Mouse (Mus musculus) limb, embryonic 14.5 days (tissue): Measurements from ENCODE around the gene Pom121l2. TPM values are rescaled to one million over a fixed set of nuclear protein-coding genes. Genes with fewer than 3 reads are reported as not detected.

ENCODE experiments used
- ATAC-seq: fragments of 200-750 bp; cut with Nextera tagmentation; 2 replicates; pipeline ENCODE4 v1.8.0; 2017; ENCODE audit warnings: low read depth, moderate number of reproducible peaks, moderate TSS enrichment; ENCODE audit not compliant: low FRiP score
- DNase-seq: peaks from one replicate; pipeline ENCODE4 v3.0.0-alpha.2; 2015; ENCODE audit warnings: low spot score
- H3K27ac ChIP-seq: fragments of 300-500 bp; sonication (generic); replicated peaks from 2 replicates; pipeline ENCODE4 v1.5.1; 2014; ENCODE audit warnings: low read depth, mild to moderate bottlenecking, low read length, moderate library complexity, mixed read lengths
- H3K27me3 ChIP-seq: fragments of 300-500 bp; sonication (generic); 2 replicates; pipeline ENCODE4 v1.6.1; 2014; ENCODE audit warnings: low read length, mixed read lengths; ENCODE audit not compliant: control insufficient read depth, insufficient read depth
- H3K36me3 ChIP-seq: fragments of 300-500 bp; sonication (generic); 2 replicates; pipeline ENCODE4 v1.6.1; 2014; ENCODE audit warnings: mild to moderate bottlenecking, low read length, moderate library complexity, mixed read lengths; ENCODE audit not compliant: control insufficient read depth, insufficient read depth
- H3K4me1 ChIP-seq: fragments of 300-500 bp; sonication (generic); 2 replicates; pipeline ENCODE4 v1.6.1; 2014; ENCODE audit warnings: antibody characterized with exemption, low read length, mixed read lengths; ENCODE audit not compliant: control insufficient read depth, insufficient read depth
- H3K4me2 ChIP-seq: fragments of 300-500 bp; sonication (generic); replicated peaks from 2 replicates; pipeline ENCODE4 v1.6.1; 2014; ENCODE audit warnings: low read depth, mild to moderate bottlenecking, low read length, moderate library complexity; ENCODE audit not compliant: severe bottlenecking
- H3K4me3 ChIP-seq: fragments of 300-500 bp; sonication (generic); replicated peaks from 2 replicates; pipeline ENCODE4 v1.5.1; 2014; ENCODE audit warnings: low read length
- H3K9ac ChIP-seq: fragments of 300-500 bp; sonication (generic); 2 replicates; pipeline ENCODE4 v1.6.1; 2014; ENCODE audit warnings: mild to moderate bottlenecking, low read depth, low read length, moderate library complexity; ENCODE audit not compliant: severe bottlenecking
- H3K9me3 ChIP-seq: fragments of 300-500 bp; sonication (generic); 2 replicates; pipeline ENCODE4 v1.6.1; 2016; ENCODE audit warnings: low read length; ENCODE audit not compliant: control insufficient read depth
- POLR2A ChIP-seq: fragments of 200-500 bp; IDR thresholded peaks from 2 replicates; pipeline ENCODE4 v1.8.0; 2012; ENCODE audit warnings: inconsistent platforms, mild to moderate bottlenecking, moderate library complexity, borderline replicate concordance; ENCODE audit not compliant: insufficient read depth, insufficient read length; ENCODE audit errors: extremely low read depth
- WGBS: fragments of 180-500 bp; shearing (Covaris S2); extraction: QIAGEN DNeasy Blood & Tissue Kit; methylation state at CpG from one replicate; pipeline ENCODE4 v1.1.7; 2014; 5-methylcytosine and 5-hydroxymethylcytosine counted together
- polyA plus RNA-seq, 2 experiments: library from polyadenylated mRNA; depleted of rRNA in 1 of 2; stranded (reverse) in 1 of 2; unstranded in 1 of 2; fragments of >200 nt; fragmentation: Nextera tagmentation in 1 of 2; extraction: Ambion mirVana in 1 of 2; gene quantifications; 2 replicates each; pipeline versions ENCODE4 v1.2.1 to v1.2.3; 2012 to 2014

Gene Pom121l2
- polyA plus RNA-seq, 2 experiments = 0.09 to 0.18 TPM

GRCm38 (mm10) chr13:21944592-21944925 is 36.4 kb upstream of the Pom121l2 start:
- peaks cover 9% of the 10 kb centered on the region for H3K36me3 ChIP-seq
- ATAC-seq (peak; percentile 31), DNase-seq (no peak)
- H3K4me1 ChIP-seq = peaks cover 6% of the 10 kb centered on the region; the same call in 1 of the 2 replicates
- no peaks in the 10 kb centered on the region for H3K9me3 ChIP-seq
- WGBS = 0% methylated on average over 7 of the region's 7 CpGs
- H3K9ac ChIP-seq = peak overlapping the region; percentile 83
- no peaks in the 10 kb centered on the region for H3K27me3 ChIP-seq
- 0 out of 2 replicates have a peak, but pooled peaks have one; percentile 4 for TF ChIP-seq POLR2A
- no peak overlapping the region; the same call in 1 of the 2 replicates for H3K27ac ChIP-seq
- peak overlapping the region; percentile 60 for H3K4me2 ChIP-seq
- H3K4me3 ChIP-seq = peak overlapping the region; percentile 61

GRCm38 (mm10) chr13:21944926-21945740 is 35.9 kb upstream of the Pom121l2 start, which contains the start of gene Zfp184:
Gene Zfp184, plus strand, starts transcription at chr13:21945094.
- peak within 1 kb of the TSS; percentile 81 for H3K27ac ChIP-seq
- DNase-seq = peak; percentile 97
- peak within 1 kb of the TSS; percentile 83 for H3K9ac ChIP-seq
- peaks cover 15% of the 10 kb centered on the region for H3K36me3 ChIP-seq
- under 1% methylated on average over 41 of the region's 50 CpGs for WGBS
- H3K4me3 ChIP-seq = peak within 1 kb of the TSS; percentile 61
- peak within 1 kb of the TSS; percentile 60 for H3K4me2 ChIP-seq
- H3K9me3 ChIP-seq = no peaks in the 10 kb centered on the region
- H3K27me3 ChIP-seq = no peaks in the 10 kb centered on the region
- ATAC-seq = peak; percentile 91
- TF ChIP-seq POLR2A = no peak
- H3K4me1 ChIP-seq = peaks cover 6% of the 10 kb centered on the region; the same call in 1 of the 2 replicates

- WGBS = 40% methylated on average over 1 of the region's 1 CpGs
- Histone ChIP-seq H3K9ac (no peak overlapping the region), H3K4me1 (no peaks in the 10 kb centered on the region), H3K4me3 (no peak overlapping the region), H3K4me2 (no peak overlapping the region), H3K9me3 (no peaks in the 10 kb centered on the region), H3K27me3 (no peaks in the 10 kb centered on the region), H3K36me3 (no peaks in the 10 kb centered on the region), H3K27ac (no peak overlapping the region)
- TF ChIP-seq POLR2A = no peak
- DNase-seq (no peak), ATAC-seq (no peak)
Observed at GRCm38 (mm10) chr13:21969269-21969668, 11.7 kb upstream of the Pom121l2 start.

- no peaks in the 10 kb centered on the region for H3K27me3 ChIP-seq
- WGBS = 47% methylated on average over 2 of the region's 2 CpGs
- no peak for ATAC-seq
- H3K36me3 ChIP-seq = no peaks in the 10 kb centered on the region
- H3K4me2 ChIP-seq = no peak overlapping the region
- H3K27ac ChIP-seq = no peak overlapping the region
- H3K4me3 ChIP-seq = no peak overlapping the region
- no peaks in the 10 kb centered on the region for H3K9me3 ChIP-seq
- TF ChIP-seq POLR2A = no peak
- no peak for DNase-seq
- H3K4me1 ChIP-seq = no peaks in the 10 kb centered on the region
- H3K9ac ChIP-seq = no peak overlapping the region
Observed at GRCm38 (mm10) chr13:21969816-21970215, 11.2 kb upstream of the Pom121l2 start.

GRCm38 (mm10) chr13:21971641-21972040 is 9.4 kb upstream of the Pom121l2 start:
- no peak overlapping the region for H3K9ac ChIP-seq
- no peaks in the 10 kb centered on the region for H3K4me1 ChIP-seq
- H3K27ac ChIP-seq = no peak overlapping the region
- H3K4me3 ChIP-seq = no peak overlapping the region
- no peaks in the 10 kb centered on the region for H3K27me3 ChIP-seq
- 31% methylated on average over 3 of the region's 3 CpGs for WGBS
- ATAC-seq = no peak
- no peak for TF ChIP-seq POLR2A
- DNase-seq = no peak
- no peaks in the 10 kb centered on the region for H3K36me3 ChIP-seq
- H3K4me2 ChIP-seq = no peak overlapping the region
- no peaks in the 10 kb centered on the region for H3K9me3 ChIP-seq
